Mouse (Mus musculus) heart, postnatal 0 days (tissue): Measurements from ENCODE around the gene Akt3.

Experiments
- CTCF ChIP-seq: IDR thresholded peaks from 2 replicates; pipeline ENCODE4 v1.5.1; 2016; ENCODE audit warnings: antibody characterized with exemption, control low read depth, low read depth
- EP300 ChIP-seq: IDR thresholded peaks from 2 replicates; pipeline ENCODE4 v1.6.1; 2016; ENCODE audit warnings: antibody characterized with exemption, low read depth

DNA sequence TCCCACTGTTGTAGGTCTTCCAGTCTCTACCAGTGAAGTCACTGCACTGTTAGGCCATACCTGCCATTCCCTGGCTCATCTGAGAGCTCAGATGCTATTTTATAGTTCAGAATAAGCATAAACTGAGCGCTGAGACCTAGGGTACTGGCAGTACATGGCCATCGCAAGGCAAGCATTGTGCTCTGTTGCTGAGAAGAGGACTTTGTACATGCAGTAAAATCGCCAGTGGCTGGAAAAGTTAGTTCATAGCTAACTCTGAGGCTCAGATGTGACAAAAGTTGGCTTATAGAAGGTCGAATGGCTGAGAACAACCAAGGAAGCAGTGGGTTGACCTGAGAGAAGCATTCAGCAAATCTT lies 262.6 kb downstream of the Akt3 start:
- TF ChIP-seq CTCF, result no peak
- no peak for TF ChIP-seq EP300
